Mouse (Mus musculus) stomach, postnatal 0 days (tissue): ENCODE measurements at regions not wholly inside any gene's neighbourhood (a gene's known extent, or its start where the extent isn't known, plus 50 kb on each side); places are given as distances from the start of the nearest gene placed in this dataset.

ENCODE experiments used
- ATAC-seq: fragments of 200-750 bp; cut with Nextera tagmentation; 2 replicates; pipeline ENCODE4 v1.8.0; 2017; ENCODE audit not compliant: low FRiP score, low TSS enrichment
- DNase-seq: peaks from one replicate; pipeline ENCODE4 v3.0.0-alpha.2; 2016; ENCODE audit warnings: low spot score
- H3K27ac ChIP-seq: fragments of 300-500 bp; sonication (generic); replicated peaks from 2 replicates; pipeline ENCODE4 v1.5.1; 2014; ENCODE audit warnings: mild to moderate bottlenecking, control low read depth
- H3K27me3 ChIP-seq: fragments of 300-500 bp; sonication (generic); 2 replicates; pipeline ENCODE4 v1.6.1; 2014; ENCODE audit warnings: low read length; ENCODE audit not compliant: control insufficient read depth, insufficient read depth
- H3K36me3 ChIP-seq: fragments of 300-500 bp; sonication (generic); 2 replicates; pipeline ENCODE4 v1.6.1; 2014; ENCODE audit warnings: low read length, mixed read lengths; ENCODE audit not compliant: control insufficient read depth, insufficient read depth
- H3K4me1 ChIP-seq: fragments of 300-500 bp; sonication (generic); replicated peaks from 2 replicates; pipeline ENCODE4 v1.6.1; 2014; ENCODE audit warnings: antibody characterized with exemption; ENCODE audit not compliant: control insufficient read depth, insufficient read depth
- H3K4me2 ChIP-seq: fragments of 300-500 bp; sonication (generic); replicated peaks from 2 replicates; pipeline ENCODE4 v1.6.1; 2014; ENCODE audit warnings: low read depth, mild to moderate bottlenecking, control low read depth, moderate library complexity
- H3K4me3 ChIP-seq: fragments of 300-500 bp; sonication (generic); 2 replicates; pipeline ENCODE4 v1.5.1; 2014; ENCODE audit warnings: low read depth, low read length, control low read depth
- H3K9ac ChIP-seq: fragments of 300-500 bp; sonication (generic); 2 replicates; pipeline ENCODE4 v1.6.1; 2014; ENCODE audit warnings: mild to moderate bottlenecking, low read length, control low read depth, mixed read lengths
- H3K9me3 ChIP-seq: fragments of 300-500 bp; sonication (generic); 2 replicates; pipeline ENCODE4 v1.6.1; 2016; ENCODE audit warnings: low read length; ENCODE audit not compliant: control insufficient read depth
- CTCF ChIP-seq: IDR thresholded peaks from 2 replicates; pipeline ENCODE4 v1.5.1; 2016; ENCODE audit warnings: antibody characterized with exemption, low read depth, mild to moderate bottlenecking, moderate library complexity
- EP300 ChIP-seq: optimal IDR thresholded peaks from 2 replicates; pipeline ENCODE3; 2016; ENCODE audit warnings: antibody characterized with exemption
- WGBS: fragments of 180-500 bp; shearing (Covaris S2); extraction: QIAGEN DNeasy Blood & Tissue Kit; methylation state at CpG from one replicate; pipeline ENCODE4 v1.1.7; 2014; 5-methylcytosine and 5-hydroxymethylcytosine counted together

DNA sequence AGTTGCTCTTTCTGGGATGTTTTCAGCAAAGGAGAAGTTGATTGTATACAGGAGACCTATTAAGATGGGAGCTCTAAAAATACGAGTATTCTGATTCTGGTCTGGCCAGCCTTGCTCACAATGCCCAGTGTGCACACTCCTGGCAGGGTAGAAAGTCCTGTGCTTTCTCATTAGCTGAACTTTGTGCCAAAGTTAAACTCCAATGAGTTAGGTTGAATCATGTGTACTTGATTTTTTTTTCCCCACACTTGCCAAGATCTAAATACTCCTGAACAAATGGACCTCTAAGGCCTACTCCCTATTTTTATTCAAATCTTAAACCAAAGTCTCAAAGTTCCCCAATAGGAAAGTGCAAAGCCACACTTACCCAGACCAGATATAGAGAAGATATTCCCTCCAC, 156.5 kb upstream of the Asb5 start:
- Histone ChIP-seq H3K36me3 (no peaks in the 10 kb centered on the region), H3K27me3 (no peaks in the 10 kb centered on the region), H3K4me1 (no peaks in the 10 kb centered on the region), H3K4me2 (no peak overlapping the region), H3K27ac (no peak overlapping the region), H3K4me3 (no peak overlapping the region), H3K9ac (no peak overlapping the region), H3K9me3 (no peaks in the 10 kb centered on the region)
- TF ChIP-seq CTCF (no peak), EP300 (no peak)
- DNase-seq (no peak), ATAC-seq (no peak)
- WGBS, result 76% methylated on average over 1 of the region's 1 CpGs

DNA sequence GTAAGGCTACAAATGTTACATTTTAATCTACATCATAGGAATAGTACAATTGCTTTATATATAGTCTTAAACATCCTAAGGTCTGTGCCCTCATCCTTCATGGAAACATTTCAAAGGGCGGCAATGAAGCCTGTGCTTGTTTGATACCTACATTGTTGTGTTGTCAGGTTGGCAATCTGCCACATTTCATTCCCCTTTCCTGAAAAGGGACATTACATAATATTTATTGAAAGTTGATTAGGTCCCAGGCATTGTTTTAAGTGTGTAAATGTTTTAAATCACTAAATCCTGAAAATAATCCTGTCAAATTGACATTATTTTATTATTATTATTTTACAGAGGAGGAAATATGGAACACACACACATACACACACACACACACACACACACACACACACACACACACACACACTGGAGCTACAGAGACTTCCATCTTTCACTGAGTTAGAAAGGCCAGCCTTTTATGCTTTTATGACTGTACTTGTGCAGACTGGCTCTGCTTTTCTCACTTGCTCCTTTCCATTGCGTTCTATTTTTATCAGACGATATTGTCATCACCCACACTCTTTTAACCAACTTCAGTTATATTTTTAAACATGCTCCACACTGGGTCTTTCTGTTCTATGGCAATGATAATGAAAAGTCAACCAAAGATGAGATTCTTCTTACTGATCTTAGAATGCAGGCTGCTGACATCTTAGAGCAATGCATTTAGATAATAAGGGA, 153.8 kb upstream of the Asb5 start:
- Histone ChIP-seq H3K36me3 (no peaks in the 10 kb centered on the region), H3K4me1 (no peaks in the 10 kb centered on the region), H3K9ac (no peak overlapping the region), H3K27ac (no peak overlapping the region), H3K9me3 (no peaks in the 10 kb centered on the region), H3K27me3 (no peaks in the 10 kb centered on the region), H3K4me3 (no peak overlapping the region), H3K4me2 (no peak overlapping the region)
- TF ChIP-seq EP300 (no peak), CTCF (no peak)
- WGBS, result 76% methylated on average over 3 of the region's 3 CpGs
- no peak for ATAC-seq
- DNase-seq, result no peak

DNA sequence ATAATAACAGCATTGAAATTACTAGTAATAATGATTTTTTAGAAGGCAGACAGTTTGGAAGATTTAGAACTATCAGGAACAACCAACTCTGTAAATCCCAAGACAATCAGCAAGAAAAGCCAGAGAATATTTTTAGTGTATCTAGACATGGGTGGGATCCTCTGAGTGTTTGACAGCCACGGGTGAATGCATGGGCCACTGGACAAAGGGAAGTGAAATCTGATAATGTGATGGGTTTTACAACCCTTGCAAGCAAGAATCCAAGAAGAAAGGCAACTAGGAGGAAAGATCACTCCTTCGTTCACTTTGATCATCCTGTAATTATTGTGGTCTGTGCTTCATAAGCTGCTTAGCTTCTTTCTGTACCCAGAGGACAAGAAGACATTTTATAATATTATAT, 149.2 kb upstream of the Asb5 start:
- no peaks in the 10 kb centered on the region for H3K27me3 ChIP-seq
- no peaks in the 10 kb centered on the region for H3K9me3 ChIP-seq
- no peaks in the 10 kb centered on the region for H3K36me3 ChIP-seq
- no peak overlapping the region for H3K4me3 ChIP-seq
- 57% methylated on average over 2 of the region's 2 CpGs for WGBS
- no peak overlapping the region for H3K4me2 ChIP-seq
- no peak for ATAC-seq
- H3K27ac ChIP-seq, result no peak overlapping the region
- H3K4me1 ChIP-seq, result no peaks in the 10 kb centered on the region
- no peak overlapping the region for H3K9ac ChIP-seq
- no peak for DNase-seq
- TF ChIP-seq EP300 (no peak), CTCF (no peak)

DNA sequence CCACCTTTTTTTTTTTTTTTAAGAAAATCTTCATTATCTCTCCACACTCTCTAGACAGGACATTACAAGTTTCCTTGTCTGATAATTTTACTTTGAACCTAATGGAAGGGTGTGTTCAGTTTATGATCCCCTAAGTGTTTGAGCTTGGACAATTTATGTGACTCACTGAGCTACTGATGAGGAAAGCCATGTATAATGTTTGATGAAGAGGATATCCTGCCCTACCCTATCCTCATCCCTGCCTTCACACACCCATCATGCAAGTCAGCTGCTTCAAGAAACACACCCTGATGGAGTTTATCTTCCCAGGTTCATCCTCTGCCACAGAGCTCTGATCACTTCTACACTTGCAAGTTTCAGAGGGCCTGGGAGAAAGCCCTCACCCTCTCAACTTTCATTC, 136.5 kb upstream of the Asb5 start:
- Histone ChIP-seq H3K4me1 (no peaks in the 10 kb centered on the region), H3K27ac (no peak overlapping the region), H3K36me3 (no peaks in the 10 kb centered on the region), H3K27me3 (no peaks in the 10 kb centered on the region), H3K9me3 (no peaks in the 10 kb centered on the region), H3K4me2 (no peak overlapping the region), H3K4me3 (no peak overlapping the region), H3K9ac (no peak overlapping the region)
- DNase-seq, result no peak
- TF ChIP-seq CTCF (no peak), EP300 (no peak)
- no peak for ATAC-seq

- Histone ChIP-seq H3K4me2 (no peak overlapping the region), H3K36me3 (no peaks in the 10 kb centered on the region), H3K27ac (no peak overlapping the region), H3K4me3 (no peak overlapping the region), H3K4me1 (no peaks in the 10 kb centered on the region), H3K9ac (no peak overlapping the region), H3K27me3 (no peaks in the 10 kb centered on the region), H3K9me3 (no peaks in the 10 kb centered on the region)
- no peak for ATAC-seq
- no peak for DNase-seq
- 47% methylated on average over 12 of the region's 12 CpGs for WGBS
- no peak for TF ChIP-seq EP300
- no peak for TF ChIP-seq CTCF
Observed at GRCm38 (mm10) chr8:54393466-54394197, 135.7 kb upstream of the Asb5 start.

- H3K4me2 ChIP-seq, result no peak overlapping the region
- no peaks in the 10 kb centered on the region for H3K9me3 ChIP-seq
- TF ChIP-seq EP300 (no peak), CTCF (no peak)
- DNase-seq (no peak), ATAC-seq (no peak)
- no peaks in the 10 kb centered on the region for H3K36me3 ChIP-seq
- H3K27me3 ChIP-seq, result no peaks in the 10 kb centered on the region
- no peak overlapping the region for H3K4me3 ChIP-seq
- no peaks in the 10 kb centered on the region for H3K4me1 ChIP-seq
- H3K27ac ChIP-seq, result no peak overlapping the region
- H3K9ac ChIP-seq, result no peak overlapping the region
- WGBS, result 70% methylated on average over 2 of the region's 2 CpGs
Observed at GRCm38 (mm10) chr8:54405723-54406122, 123.7 kb upstream of the Asb5 start.
